Mouse (Mus musculus) heart, embryonic 11.5 days (tissue): ENCODE measurements around the gene Iglon5. TPM values are rescaled to one million over a fixed set of nuclear protein-coding genes. Genes with fewer than 3 reads are reported as not detected.

Experiments
- ATAC-seq: fragments of 200-750 bp; cut with Nextera tagmentation; replicated peaks from 2 replicates; pipeline ENCODE4 v1.8.0; 2017; ENCODE audit warnings: moderate library complexity; ENCODE audit not compliant: insufficient number of reproducible peaks, low FRiP score, low TSS enrichment
- H3K27ac ChIP-seq: fragments of 300-500 bp; sonication (generic); 2 replicates; pipeline ENCODE4 v1.5.1; 2014; ENCODE audit warnings: mild to moderate bottlenecking, low read depth, low read length
- H3K27me3 ChIP-seq: fragments of 300-500 bp; sonication (generic); 2 replicates; pipeline ENCODE4 v1.6.1; 2014; ENCODE audit warnings: mild to moderate bottlenecking, low read length, mixed read lengths; ENCODE audit not compliant: control insufficient read depth, insufficient read depth
- H3K36me3 ChIP-seq: fragments of 300-500 bp; sonication (generic); 2 replicates; pipeline ENCODE4 v1.6.1; 2014; ENCODE audit warnings: mild to moderate bottlenecking, low read length, moderate library complexity, mixed read lengths; ENCODE audit not compliant: control insufficient read depth, insufficient read depth
- H3K4me1 ChIP-seq: fragments of 300-500 bp; sonication (generic); 2 replicates; pipeline ENCODE4 v1.6.1; 2014; ENCODE audit warnings: low read length; ENCODE audit not compliant: control insufficient read depth, insufficient read depth
- H3K4me2 ChIP-seq: fragments of 300-500 bp; sonication (generic); 2 replicates; pipeline ENCODE4 v1.6.1; 2014; ENCODE audit warnings: mild to moderate bottlenecking, moderate library complexity
- H3K4me3 ChIP-seq: fragments of 300-500 bp; sonication (generic); 2 replicates; pipeline ENCODE4 v1.5.1; 2014; ENCODE audit warnings: low read depth, low read length
- H3K9ac ChIP-seq: fragments of 300-500 bp; sonication (generic); 2 replicates; pipeline ENCODE4 v1.6.1; 2014; ENCODE audit warnings: mild to moderate bottlenecking, low read depth, low read length, moderate library complexity
- H3K9me3 ChIP-seq: fragments of 300-500 bp; sonication (generic); replicated peaks from 2 replicates; pipeline ENCODE4 v1.6.1; 2016; ENCODE audit warnings: low read length; ENCODE audit not compliant: control insufficient read depth
- WGBS: fragments of 180-500 bp; shearing (Covaris S2); extraction: QIAGEN DNeasy Blood & Tissue Kit; methylation state at CpG from one replicate; pipeline ENCODE4 v1.1.7; 2014; ENCODE audit not compliant: insufficient replicate concordance; 5-methylcytosine and 5-hydroxymethylcytosine counted together
- polyA plus RNA-seq: library from polyadenylated mRNA; unstranded; fragments of >200 nt; fragmentation: Nextera tagmentation; extraction: Ambion mirVana; gene quantifications from 2 replicates; pipeline ENCODE4 v1.2.1, GENCODE M21; 2014

Gene Iglon5
- polyA plus RNA-seq, 1 experiment from 2014 or later, result 0.10 TPM

DNA sequence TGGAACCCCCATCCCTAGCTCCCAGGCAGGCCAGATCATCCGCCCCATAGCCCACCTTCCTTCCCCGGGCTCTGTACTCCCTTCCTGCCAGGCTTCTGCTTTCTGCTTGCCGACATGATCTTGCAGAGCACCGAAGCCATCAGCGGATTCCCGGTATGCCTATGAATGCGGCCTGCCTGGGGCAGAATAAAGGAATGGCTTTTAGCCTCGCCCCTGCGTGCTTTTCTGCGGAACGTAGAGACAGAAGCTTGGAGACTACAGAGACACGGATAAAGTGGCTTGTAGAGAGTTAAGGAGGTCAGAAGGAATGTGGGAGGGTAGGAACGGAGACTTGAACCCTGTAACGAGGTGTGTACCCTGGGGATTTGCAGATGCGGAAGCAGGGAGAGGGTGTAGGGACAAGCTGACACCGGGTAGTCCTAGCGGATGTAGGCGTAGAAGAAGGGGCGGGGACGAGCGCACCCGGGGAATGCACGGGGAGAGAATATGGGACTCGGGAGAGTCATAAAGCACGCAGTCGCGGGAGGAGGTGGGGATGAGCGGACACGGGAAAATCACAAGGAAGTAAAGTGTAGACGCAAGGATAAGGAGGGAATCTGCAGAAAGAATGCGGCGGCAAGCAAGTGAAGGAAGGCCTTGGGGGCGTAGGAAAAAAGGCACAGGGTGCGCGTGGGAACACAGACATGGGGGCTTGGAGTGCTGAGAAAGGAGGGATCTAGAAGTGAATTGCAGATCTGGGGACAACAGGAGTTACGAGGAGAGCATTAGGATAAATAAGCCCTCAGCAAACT, 46.6 kb downstream of the Iglon5 start:
- no peaks in the 10 kb centered on the region; the same call in 1 of the 2 replicates for H3K36me3 ChIP-seq
- ATAC-seq, result peak; percentile 89
- H3K9me3 ChIP-seq, result no peaks in the 10 kb centered on the region
- peak overlapping the region; percentile 98 for H3K27ac ChIP-seq
- H3K4me2 ChIP-seq, result peak overlapping the region; percentile 71
- peak overlapping the region; percentile 74 for H3K9ac ChIP-seq
- H3K27me3 ChIP-seq, result 0 out of 2 replicates have a peak, but pooled peaks cover 2% of the 10 kb centered on the region
- 1% methylated on average over 36 of the region's 36 CpGs for WGBS
- H3K4me1 ChIP-seq, result peaks cover 22% of the 10 kb centered on the region
- H3K4me3 ChIP-seq, result peak overlapping the region; percentile 63

DNA sequence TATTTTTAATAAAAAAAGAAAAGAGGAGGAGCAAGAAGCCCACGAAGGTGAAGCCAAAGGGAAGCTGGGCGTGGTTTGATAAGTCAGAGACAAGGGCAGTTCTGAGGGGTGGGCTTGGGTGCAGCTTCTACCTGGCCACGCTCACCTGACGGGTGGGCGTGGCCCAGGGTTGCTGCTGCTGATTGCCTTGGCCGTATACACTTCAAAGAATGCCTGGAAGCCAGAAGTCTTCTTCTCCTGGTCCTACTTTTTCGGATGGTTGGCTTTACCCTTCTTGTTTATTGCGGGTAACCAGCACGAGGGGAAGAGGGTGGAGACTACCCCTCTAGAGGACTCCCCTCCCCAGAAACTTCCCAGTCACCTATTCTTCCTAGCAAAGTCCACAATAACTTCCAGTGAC, 47.2 kb downstream of the Iglon5 start:
- Histone ChIP-seq H3K36me3 (no peaks in the 10 kb centered on the region; the same call in 1 of the 2 replicates), H3K4me2 (peak overlapping the region; percentile 71), H3K27ac (peak overlapping the region; percentile 98), H3K4me1 (peaks cover 16% of the 10 kb centered on the region), H3K9me3 (no peaks in the 10 kb centered on the region), H3K9ac (peak overlapping the region; percentile 74), H3K4me3 (peak overlapping the region; percentile 63), H3K27me3 (0 out of 2 replicates have a peak, but pooled peaks cover 2% of the 10 kb centered on the region)
- 15% methylated on average over 6 of the region's 9 CpGs for WGBS
- ATAC-seq, result no peak

DNA sequence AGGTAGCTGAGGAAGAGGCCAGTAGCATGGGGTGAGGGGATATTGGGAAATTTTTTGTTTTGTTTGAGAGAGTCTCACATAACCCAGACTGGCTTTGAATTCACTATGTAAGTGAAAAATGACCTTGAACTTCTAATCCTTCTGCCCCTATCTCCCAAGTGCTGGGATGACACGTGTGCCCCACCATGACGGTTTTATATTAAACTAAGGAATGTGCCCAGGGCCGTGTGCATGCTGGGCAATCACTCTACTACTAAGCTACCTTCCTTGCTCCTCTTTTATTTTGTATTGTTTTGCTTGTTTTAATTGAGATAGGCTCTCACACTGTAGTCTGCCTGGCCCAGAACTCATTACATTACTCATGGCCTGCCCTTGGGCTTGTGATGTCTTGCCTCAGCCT, 48.8 kb downstream of the Iglon5 start:
- Histone ChIP-seq H3K27me3 (peaks cover 2% of the 10 kb centered on the region; the same call in 1 of the 2 replicates), H3K9ac (no peak overlapping the region), H3K4me3 (no peak overlapping the region), H3K9me3 (no peaks in the 10 kb centered on the region), H3K4me2 (no peak overlapping the region), H3K27ac (no peak overlapping the region), H3K4me1 (peaks cover 15% of the 10 kb centered on the region), H3K36me3 (no peaks in the 10 kb centered on the region)
- ATAC-seq, result no peak
- WGBS, result 88% methylated on average over 3 of the region's 3 CpGs

DNA sequence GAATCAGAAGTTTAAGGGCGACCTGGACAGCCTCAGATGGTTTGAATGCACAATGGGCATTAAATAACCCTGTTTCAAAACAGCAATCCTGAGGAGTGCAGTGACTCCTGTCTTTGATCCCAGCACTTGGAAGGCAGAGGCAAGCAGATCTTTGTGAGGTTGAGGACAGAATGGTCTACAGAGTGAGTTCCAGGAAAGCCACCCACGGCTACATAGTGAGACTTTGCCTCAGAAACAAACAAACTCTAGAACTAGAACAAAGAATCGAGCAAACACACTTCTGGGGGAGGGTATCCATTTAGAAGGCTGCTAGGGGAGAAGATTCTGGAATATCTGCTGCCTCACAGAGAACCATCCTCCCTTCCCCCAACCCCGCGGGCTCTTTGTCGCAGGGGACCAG, 49.4 kb downstream of the Iglon5 start, which contains the start of gene Cldnd2:
Cldnd2 (plus strand) TSS at position 301 of the 400 bp plus-strand sequence.
- H3K27me3 ChIP-seq, result peaks cover 2% of the 10 kb centered on the region; the same call in 1 of the 2 replicates
- no peak within 1 kb of the TSS for H3K4me3 ChIP-seq
- no peaks in the 10 kb centered on the region for H3K36me3 ChIP-seq
- no peaks in the 10 kb centered on the region for H3K9me3 ChIP-seq
- H3K4me2 ChIP-seq, result no peak within 1 kb of the TSS
- 76% methylated on average over 6 of the region's 6 CpGs for WGBS
- H3K4me1 ChIP-seq, result peaks cover 15% of the 10 kb centered on the region
- no peak within 1 kb of the TSS for H3K9ac ChIP-seq
- H3K27ac ChIP-seq, result no peak within 1 kb of the TSS
- ATAC-seq, result no peak

DNA sequence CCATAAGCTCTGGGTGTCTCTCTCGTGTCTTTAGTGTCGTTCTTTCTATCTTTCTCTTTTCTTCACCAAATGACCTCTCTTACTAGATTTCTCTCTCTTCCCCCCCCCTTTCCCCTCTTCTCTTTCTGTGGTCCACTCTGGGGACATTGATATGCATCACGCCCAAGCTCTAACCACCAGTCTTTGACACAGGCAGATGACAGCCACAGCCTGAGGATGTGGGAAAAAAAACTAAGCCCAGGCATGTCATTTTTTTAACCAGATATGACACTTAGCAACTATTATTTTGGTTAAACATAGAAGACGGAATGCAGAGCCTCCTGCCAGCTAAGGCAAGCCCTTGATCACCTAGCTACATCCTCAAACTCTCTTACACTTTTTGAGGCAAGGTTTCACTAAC, 51.3 kb downstream of the Iglon5 start:
- Histone ChIP-seq H3K9ac (no peak overlapping the region), H3K9me3 (no peaks in the 10 kb centered on the region), H3K4me1 (peaks cover 6% of the 10 kb centered on the region), H3K4me3 (no peak overlapping the region), H3K36me3 (no peaks in the 10 kb centered on the region), H3K27me3 (peaks cover 2% of the 10 kb centered on the region; the same call in 1 of the 2 replicates), H3K4me2 (no peak overlapping the region), H3K27ac (no peak overlapping the region)
- 72% methylated on average over 4 of the region's 4 CpGs for WGBS
- ATAC-seq, result no peak

DNA sequence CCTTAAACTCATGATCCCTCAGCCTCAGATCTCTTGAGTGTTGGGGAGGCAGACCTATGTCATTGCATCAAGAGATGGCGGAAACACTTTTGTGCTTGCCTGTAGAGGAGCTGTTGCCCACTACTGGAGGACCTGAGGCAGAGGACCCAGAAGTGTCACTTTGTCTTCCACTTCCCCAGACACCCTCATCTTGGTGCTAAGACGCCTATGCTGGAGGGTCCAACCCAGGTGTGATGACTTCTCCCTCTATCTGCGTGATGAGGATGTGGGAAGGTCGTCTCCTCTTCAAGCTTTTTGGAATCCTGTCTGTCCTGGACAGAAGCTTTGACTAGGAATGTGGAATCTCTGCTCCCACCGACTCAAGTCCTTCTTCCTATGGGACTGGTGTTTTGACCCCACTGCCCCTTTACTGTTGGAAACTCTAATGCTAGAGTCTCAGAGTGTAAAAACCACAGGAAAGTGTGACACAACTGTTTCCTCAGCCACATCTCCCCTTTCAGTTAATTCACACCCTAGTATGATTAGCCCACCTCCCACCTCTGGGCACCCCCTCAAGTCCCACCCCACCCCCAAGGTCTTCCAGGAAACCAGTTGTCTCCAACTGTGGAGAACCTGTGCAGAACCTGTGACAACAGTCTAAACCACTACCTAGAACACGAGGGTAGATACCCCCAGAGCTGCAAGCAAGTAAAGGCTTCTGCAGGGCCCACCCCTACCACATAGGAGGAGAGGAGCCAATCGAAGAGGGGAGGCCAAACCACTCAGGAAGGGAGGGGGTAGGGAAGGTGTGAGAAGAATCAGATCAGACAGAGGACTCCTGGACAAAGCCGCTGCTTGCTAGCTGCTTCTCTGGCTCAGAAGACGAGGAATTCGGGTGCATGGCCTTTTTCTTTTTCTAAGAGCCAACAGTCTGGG, 53.3 kb downstream of the Iglon5 start, which contains the start of gene Nkg7:
Nkg7 (plus strand) TSS at position 733 of the 915 bp plus-strand sequence.
- no peak within 1 kb of the TSS for H3K27ac ChIP-seq
- no peak for ATAC-seq
- H3K4me3 ChIP-seq, result no peak within 1 kb of the TSS
- 64% methylated on average over 10 of the region's 10 CpGs for WGBS
- H3K4me2 ChIP-seq, result no peak within 1 kb of the TSS
- no peaks in the 10 kb centered on the region for H3K36me3 ChIP-seq
- no peaks in the 10 kb centered on the region for H3K9me3 ChIP-seq
- H3K27me3 ChIP-seq, result peaks cover 2% of the 10 kb centered on the region; the same call in 1 of the 2 replicates
- no peak within 1 kb of the TSS for H3K9ac ChIP-seq
- H3K4me1 ChIP-seq, result no peaks in the 10 kb centered on the region

DNA sequence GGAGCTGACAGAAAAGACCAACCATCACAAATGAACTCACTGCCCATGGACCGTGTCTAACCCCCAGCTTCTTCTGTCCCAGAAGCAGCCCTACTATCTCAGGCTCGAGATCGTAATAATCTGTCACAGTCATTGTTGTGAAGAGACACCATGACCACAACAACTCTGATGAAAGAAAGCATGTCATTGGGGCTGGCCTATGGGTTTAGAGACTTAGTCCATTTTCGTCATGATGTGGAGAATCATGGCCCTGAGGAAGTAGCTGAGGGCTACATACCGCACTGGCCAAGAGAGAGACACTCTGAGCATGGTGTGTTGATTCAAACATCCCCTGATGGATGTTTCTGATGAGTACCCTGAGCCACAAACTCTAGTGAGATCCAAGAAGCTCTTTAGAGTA, 55.2 kb downstream of the Iglon5 start:
- H3K4me1 ChIP-seq, result no peaks in the 10 kb centered on the region
- no peak overlapping the region for H3K4me2 ChIP-seq
- no peak overlapping the region for H3K9ac ChIP-seq
- no peak for ATAC-seq
- no peaks in the 10 kb centered on the region for H3K36me3 ChIP-seq
- 85% methylated on average over 5 of the region's 5 CpGs for WGBS
- H3K27ac ChIP-seq, result no peak overlapping the region
- H3K4me3 ChIP-seq, result no peak overlapping the region
- H3K27me3 ChIP-seq, result peaks cover 2% of the 10 kb centered on the region; the same call in 1 of the 2 replicates
- H3K9me3 ChIP-seq, result no peaks in the 10 kb centered on the region

- no peak overlapping the region for H3K9ac ChIP-seq
- 63% methylated on average over 4 of the region's 4 CpGs for WGBS
Observed at GRCm38 (mm10) chr7:43432891-43433290, 57.0 kb downstream of the Iglon5 start.

More at GRCm38 (mm10) chr7:43432891-43433290, 57.0 kb downstream of the Iglon5 start:
- Histone ChIP-seq H3K27ac (no peak overlapping the region), H3K4me2 (no peak overlapping the region), H3K27me3 (no peaks in the 10 kb centered on the region; the same call in 1 of the 2 replicates), H3K4me3 (no peak overlapping the region), H3K9me3 (no peaks in the 10 kb centered on the region), H3K4me1 (no peaks in the 10 kb centered on the region), H3K36me3 (no peaks in the 10 kb centered on the region)
- ATAC-seq, result no peak
